Mouse (Mus musculus) hindbrain, embryonic 13.5 days (tissue): ENCODE data around the gene Uox. TPM values are rescaled to one million over a fixed set of nuclear protein-coding genes. Genes with fewer than 3 reads are reported as not detected.

ENCODE experiments used
- ATAC-seq: fragments of 200-750 bp; cut with Nextera tagmentation; 2 replicates; pipeline ENCODE4 v1.8.0; 2017; ENCODE audit warnings: moderate TSS enrichment; ENCODE audit not compliant: low FRiP score
- H3K27ac ChIP-seq: fragments of 300-500 bp; sonication (generic); 2 replicates; pipeline ENCODE4 v1.5.1; 2015; ENCODE audit warnings: inconsistent platforms, mild to moderate bottlenecking, moderate library complexity
- H3K27me3 ChIP-seq: fragments of 300-500 bp; sonication (generic); 2 replicates; pipeline ENCODE4 v1.6.1; 2015; ENCODE audit warnings: mild to moderate bottlenecking, inconsistent platforms
- H3K36me3 ChIP-seq: fragments of 300-500 bp; sonication (generic); 2 replicates; pipeline ENCODE4 v1.6.1; 2015; ENCODE audit warnings: mild to moderate bottlenecking, inconsistent platforms
- H3K4me1 ChIP-seq: fragments of 300-500 bp; sonication (generic); replicated peaks from 2 replicates; pipeline ENCODE4 v1.6.1; 2015; ENCODE audit warnings: inconsistent platforms
- H3K4me2 ChIP-seq: fragments of 300-500 bp; sonication (generic); 2 replicates; pipeline ENCODE4 v1.6.1; 2015; ENCODE audit warnings: inconsistent platforms, mild to moderate bottlenecking, moderate library complexity
- H3K4me3 ChIP-seq: fragments of 300-500 bp; sonication (generic); 2 replicates; pipeline ENCODE4 v1.5.1; 2015; ENCODE audit warnings: mild to moderate bottlenecking, inconsistent platforms
- H3K9ac ChIP-seq: fragments of 300-500 bp; sonication (generic); 2 replicates; pipeline ENCODE4 v1.6.1; 2015; ENCODE audit warnings: mild to moderate bottlenecking, inconsistent platforms
- H3K9me3 ChIP-seq: fragments of 300-500 bp; sonication (generic); 2 replicates; pipeline ENCODE4 v1.6.1; 2016; ENCODE audit warnings: inconsistent platforms
- WGBS: fragments of 180-500 bp; shearing (Covaris S2); methylation state at CpG from one replicate; pipeline ENCODE4 v1.1.7; 2015; 5-methylcytosine and 5-hydroxymethylcytosine counted together
- polyA plus RNA-seq: library from polyadenylated mRNA; unstranded; fragments of >200 nt; fragmentation: Nextera tagmentation; extraction: Ambion mirVana; gene quantifications from 2 replicates; pipeline ENCODE4 v1.2.1, GENCODE M21; 2015

Uox gene
- polyA plus RNA-seq, 1 experiment from 2014 or later: not detected

- no peak for ATAC-seq
- WGBS: 54% methylated on average over 4 of the region's 4 CpGs
Measured at GRCm38 (mm10) chr3:146641818-146642427, 71.7 kb downstream of the Uox start.

GRCm38 (mm10) chr3:146649311-146649894, 79.2 kb downstream of the Uox start:
- H3K36me3 ChIP-seq: no peaks in the 10 kb centered on the region
- H3K4me2 ChIP-seq: no peak overlapping the region
- no peaks in the 10 kb centered on the region for H3K9me3 ChIP-seq
- H3K9ac ChIP-seq: no peak overlapping the region
- no peak overlapping the region for H3K4me3 ChIP-seq
- WGBS: 77% methylated on average over 10 of the region's 10 CpGs
- no peaks in the 10 kb centered on the region for H3K4me1 ChIP-seq
- no peak for ATAC-seq
- H3K27me3 ChIP-seq: no peaks in the 10 kb centered on the region
- no peak overlapping the region for H3K27ac ChIP-seq

More at GRCm38 (mm10) chr3:146641818-146642427, 71.7 kb downstream of the Uox start:
- Histone ChIP-seq H3K9ac (no peak overlapping the region), H3K4me3 (no peak overlapping the region), H3K4me1 (no peaks in the 10 kb centered on the region), H3K27me3 (no peaks in the 10 kb centered on the region), H3K27ac (no peak overlapping the region), H3K9me3 (no peaks in the 10 kb centered on the region), H3K36me3 (no peaks in the 10 kb centered on the region), H3K4me2 (no peak overlapping the region)

GRCm38 (mm10) chr3:146650716-146651115, 80.5 kb downstream of the Uox start:
- no peak overlapping the region for H3K4me3 ChIP-seq
- no peaks in the 10 kb centered on the region for H3K9me3 ChIP-seq
- H3K27me3 ChIP-seq: no peaks in the 10 kb centered on the region
- WGBS: 90% methylated on average over 10 of the region's 10 CpGs
- no peaks in the 10 kb centered on the region for H3K36me3 ChIP-seq
- no peaks in the 10 kb centered on the region for H3K4me1 ChIP-seq
- H3K4me2 ChIP-seq: no peak overlapping the region
- no peak overlapping the region for H3K27ac ChIP-seq
- no peak overlapping the region for H3K9ac ChIP-seq
- no peak for ATAC-seq

GRCm38 (mm10) chr3:146651217-146651616, 81.0 kb downstream of the Uox start, which contains the start of gene 4930503B20Rik:
Gene 4930503B20Rik, minus strand, starts transcription at chr3:146651317.
- H3K4me2 ChIP-seq: no peak within 1 kb of the TSS
- no peaks in the 10 kb centered on the region for H3K36me3 ChIP-seq
- H3K4me3 ChIP-seq: no peak within 1 kb of the TSS
- H3K9me3 ChIP-seq: no peaks in the 10 kb centered on the region
- no peak within 1 kb of the TSS for H3K9ac ChIP-seq
- no peak for ATAC-seq
- no peaks in the 10 kb centered on the region for H3K27me3 ChIP-seq
- H3K27ac ChIP-seq: no peak within 1 kb of the TSS
- no peaks in the 10 kb centered on the region for H3K4me1 ChIP-seq
- WGBS: 92% methylated on average over 3 of the region's 3 CpGs

GRCm38 (mm10) chr3:146652431-146652830, 82.2 kb downstream of the Uox start:
- Histone ChIP-seq H3K9me3 (no peaks in the 10 kb centered on the region), H3K4me1 (no peaks in the 10 kb centered on the region), H3K36me3 (no peaks in the 10 kb centered on the region), H3K9ac (no peak overlapping the region), H3K27me3 (no peaks in the 10 kb centered on the region), H3K4me3 (no peak overlapping the region), H3K27ac (no peak overlapping the region), H3K4me2 (no peak overlapping the region)
- ATAC-seq: no peak
- WGBS: 87% methylated on average over 5 of the region's 5 CpGs

GRCm38 (mm10) chr3:146653692-146654091, 83.5 kb downstream of the Uox start:
- Histone ChIP-seq H3K9ac (no peak overlapping the region), H3K27me3 (no peaks in the 10 kb centered on the region), H3K4me3 (no peak overlapping the region), H3K27ac (no peak overlapping the region), H3K4me1 (no peaks in the 10 kb centered on the region), H3K36me3 (no peaks in the 10 kb centered on the region), H3K9me3 (no peaks in the 10 kb centered on the region), H3K4me2 (no peak overlapping the region)
- 74% methylated on average over 6 of the region's 6 CpGs for WGBS
- ATAC-seq: no peak

GRCm38 (mm10) chr3:146655111-146655577, 84.9 kb downstream of the Uox start:
- ATAC-seq: no peak
- 71% methylated on average over 2 of the region's 2 CpGs for WGBS
- no peak overlapping the region for H3K27ac ChIP-seq

GRCm38 (mm10) chr3:146657433-146657832, 87.2 kb downstream of the Uox start:
- ATAC-seq: no peak
- no peaks in the 10 kb centered on the region for H3K9me3 ChIP-seq
- WGBS: 90% methylated on average over 5 of the region's 5 CpGs

More at GRCm38 (mm10) chr3:146655111-146655577, 84.9 kb downstream of the Uox start:
- Histone ChIP-seq H3K4me3 (no peak overlapping the region), H3K4me1 (no peaks in the 10 kb centered on the region), H3K27me3 (no peaks in the 10 kb centered on the region), H3K36me3 (no peaks in the 10 kb centered on the region), H3K9ac (no peak overlapping the region), H3K9me3 (no peaks in the 10 kb centered on the region), H3K4me2 (no peak overlapping the region)

GRCm38 (mm10) chr3:146658061-146658639, 87.9 kb downstream of the Uox start:
- H3K9me3 ChIP-seq: no peaks in the 10 kb centered on the region
- H3K27ac ChIP-seq: no peak overlapping the region
- H3K9ac ChIP-seq: no peak overlapping the region
- WGBS: 92% methylated on average over 1 of the region's 1 CpGs
- H3K36me3 ChIP-seq: no peaks in the 10 kb centered on the region
- no peak for ATAC-seq
- no peaks in the 10 kb centered on the region for H3K4me1 ChIP-seq
- no peak overlapping the region for H3K4me2 ChIP-seq
- no peak overlapping the region for H3K4me3 ChIP-seq
- H3K27me3 ChIP-seq: no peaks in the 10 kb centered on the region

More at GRCm38 (mm10) chr3:146657433-146657832, 87.2 kb downstream of the Uox start:
- H3K4me1 ChIP-seq: no peaks in the 10 kb centered on the region
- no peaks in the 10 kb centered on the region for H3K36me3 ChIP-seq
- H3K4me2 ChIP-seq: no peak overlapping the region
- H3K27me3 ChIP-seq: no peaks in the 10 kb centered on the region
- H3K9ac ChIP-seq: no peak overlapping the region
- H3K4me3 ChIP-seq: no peak overlapping the region
- H3K27ac ChIP-seq: no peak overlapping the region

- no peak for ATAC-seq
- H3K27ac ChIP-seq: no peak overlapping the region
Measured at GRCm38 (mm10) chr3:146659321-146659720, 89.1 kb downstream of the Uox start.

GRCm38 (mm10) chr3:146661001-146661400, 90.8 kb downstream of the Uox start:
- no peak for ATAC-seq

More at GRCm38 (mm10) chr3:146659321-146659720, 89.1 kb downstream of the Uox start:
- Histone ChIP-seq H3K9me3 (no peaks in the 10 kb centered on the region), H3K9ac (no peak overlapping the region), H3K4me2 (no peak overlapping the region), H3K4me3 (no peak overlapping the region), H3K27me3 (no peaks in the 10 kb centered on the region), H3K4me1 (no peaks in the 10 kb centered on the region), H3K36me3 (no peaks in the 10 kb centered on the region)
- 95% methylated on average over 5 of the region's 5 CpGs for WGBS

GRCm38 (mm10) chr3:146661907-146662306, 91.7 kb downstream of the Uox start:
- H3K27me3 ChIP-seq: no peaks in the 10 kb centered on the region
- H3K9ac ChIP-seq: no peak overlapping the region
- H3K4me2 ChIP-seq: no peak overlapping the region
- H3K36me3 ChIP-seq: no peaks in the 10 kb centered on the region
- H3K9me3 ChIP-seq: no peaks in the 10 kb centered on the region
- no peaks in the 10 kb centered on the region for H3K4me1 ChIP-seq
- H3K27ac ChIP-seq: no peak overlapping the region
- no peak overlapping the region for H3K4me3 ChIP-seq
- ATAC-seq: no peak
- WGBS: 77% methylated on average over 7 of the region's 7 CpGs

More at GRCm38 (mm10) chr3:146661001-146661400, 90.8 kb downstream of the Uox start:
- Histone ChIP-seq H3K4me1 (no peaks in the 10 kb centered on the region), H3K27ac (no peak overlapping the region), H3K4me3 (no peak overlapping the region), H3K4me2 (no peak overlapping the region), H3K27me3 (no peaks in the 10 kb centered on the region), H3K9ac (no peak overlapping the region), H3K9me3 (no peaks in the 10 kb centered on the region), H3K36me3 (no peaks in the 10 kb centered on the region)
- WGBS: 74% methylated on average over 6 of the region's 6 CpGs
